Mouse (Mus musculus): ENCODE results near the gene Cluap1. TPM values are rescaled to one million over a fixed set of nuclear protein-coding genes. Genes with fewer than 3 reads are reported as not detected.

Gene Cluap1
- total RNA-seq (2021): 10 to 100 TPM; 24.5 to 25.3 TPM
- long read RNA-seq, experiment 1, transcript Cluap1-201 (12 exons, 1,779 nt): major isoform, 13 of 22 reads
- long read RNA-seq, experiment 1, partial matches to known transcripts: 2 of 22 reads
- long read RNA-seq, experiment 1, other reads (novel, unspliced or antisense): 7 of 22 reads
- long read RNA-seq, experiment 2, transcript Cluap1-201 (12 exons, 1,779 nt): major isoform, 19 of 32 reads
- long read RNA-seq, experiment 2, partial matches to known transcripts: 4 of 32 reads
- long read RNA-seq, experiment 2, other reads (novel, unspliced or antisense): 9 of 32 reads

GRCm38 (mm10) chr16:3908537-3909111 is at the start of gene Cluap1, which contains the start of gene 1700037C18Rik:
TSS of gene Cluap1 (plus strand) at chr16:3908801.
TSS of gene 1700037C18Rik (minus strand) at chr16:3908689.
- peak; percentile 65 to 85 for DNase-seq (ENCODE audit: low spot score in 2 of 2)

GRCm38 (mm10) chr16:3859254-3859653 is 49.3 kb upstream of the Cluap1 start:
- DNase-seq (ENCODE audit: low spot score in 2 of 2): no peak

- DNase-seq (ENCODE audit: low spot score in 2 of 2): no peak
These were observed 36.8 kb upstream of the Cluap1 start for GRCm38 (mm10) chr16:3871815-3872214.

GRCm38 (mm10) chr16:3872216-3873047 is 36.2 kb upstream of the Cluap1 start, which contains the start of gene Naa60:
TSS of gene Naa60 (plus strand) at chr16:3872375.
- peak; percentile 70 to 83 for DNase-seq (ENCODE audit: low spot score in 2 of 2)

GRCm38 (mm10) chr16:3876346-3876745 is 32.3 kb upstream of the Cluap1 start:
- no peak for DNase-seq (ENCODE audit: low spot score in 2 of 2)

GRCm38 (mm10) chr16:3884201-3885064 is 24.2 kb upstream of the Cluap1 start, which contains the start of the genes Zfp597 and Gm20695:
TSS of gene Zfp597 (minus strand) at chr16:3884561.
TSS of gene Gm20695 (plus strand) at chr16:3884648.
- DNase-seq (ENCODE audit: low spot score in 2 of 2): peak; percentile 90

- no peak for DNase-seq (ENCODE audit: low spot score in 2 of 2)
These were observed 23.4 kb upstream of the Cluap1 start for GRCm38 (mm10) chr16:3885065-3885670.

- DNase-seq (ENCODE audit: low spot score in 2 of 2): no peak
These were observed 16.8 kb upstream of the Cluap1 start for GRCm38 (mm10) chr16:3891621-3892295.

- no peak for DNase-seq (ENCODE audit: low spot score in 2 of 2)
These were observed 14.9 kb upstream of the Cluap1 start for GRCm38 (mm10) chr16:3893739-3894138.

GRCm38 (mm10) chr16:3895173-3895792 is 13.3 kb upstream of the Cluap1 start:
- no peak for DNase-seq (ENCODE audit: low spot score in 2 of 2)

- no peak for DNase-seq (ENCODE audit: low spot score in 2 of 2)
These were observed 12.6 kb upstream of the Cluap1 start for GRCm38 (mm10) chr16:3896046-3896445.

GRCm38 (mm10) chr16:3896553-3896952 is 12.0 kb upstream of the Cluap1 start:
- no peak for DNase-seq (ENCODE audit: low spot score in 2 of 2)

- DNase-seq (ENCODE audit: low spot score in 2 of 2): no peak
These were observed 1.1 kb upstream of the Cluap1 start for GRCm38 (mm10) chr16:3907471-3907870.

- DNase-seq (ENCODE audit: low spot score in 2 of 2): no peak
These were observed 517 bp downstream of the Cluap1 start for GRCm38 (mm10) chr16:3909118-3909517.

GRCm38 (mm10) chr16:3920756-3921155 is 12.2 kb downstream of the Cluap1 start:
- DNase-seq (ENCODE audit: low spot score in 2 of 2): no peak

GRCm38 (mm10) chr16:3923515-3923914 is 14.9 kb downstream of the Cluap1 start:
- no peak for DNase-seq (ENCODE audit: low spot score in 2 of 2)

GRCm38 (mm10) chr16:3923966-3924365 is 15.4 kb downstream of the Cluap1 start:
- DNase-seq (ENCODE audit: low spot score in 2 of 2): no peak

- no peak for DNase-seq (ENCODE audit: low spot score in 2 of 2)
These were observed 20.0 kb downstream of the Cluap1 start for GRCm38 (mm10) chr16:3928582-3928981.

GRCm38 (mm10) chr16:3929151-3929550 is 20.6 kb downstream of the Cluap1 start:
- no peak for DNase-seq (ENCODE audit: low spot score in 2 of 2)
